Mouse (Mus musculus): ENCODE results near the gene Ryk. TPM values are rescaled to one million over a fixed set of nuclear protein-coding genes. Genes with fewer than 3 reads are reported as not detected.

Ryk gene
- polyA plus RNA-seq, 1 experiment from 2014 or later, result 10.7 TPM

- ATAC-seq, result no peak
- Histone ChIP-seq H3K4me3 (ENCODE audit: low read depth, low read length) (no peak overlapping the region), H3K4me1 (ENCODE audit: control insufficient read depth, insufficient read depth, low read length) (no peaks in the 10 kb centered on the region), H3K4me2 (ENCODE audit: low read length) (no peak overlapping the region), H3K27ac (ENCODE audit: low read length) (no peak overlapping the region), H3K36me3 (ENCODE audit: control insufficient read depth, insufficient read depth, low read length) (no peaks in the 10 kb centered on the region), H3K27me3 (ENCODE audit: control insufficient read depth, insufficient read depth, low read depth, low read length) (no peaks in the 10 kb centered on the region), H3K9me3 (replicated peaks; ENCODE audit: control insufficient read depth, low read length, poor library complexity, severe bottlenecking) (no peaks in the 10 kb centered on the region; the same call in 1 of the 2 replicates), H3K9ac (ENCODE audit: low read depth, low read length) (no peak overlapping the region)
- 96% methylated on average over 7 of the region's 7 CpGs for WGBS
Measured at GRCm38 (mm10) chr9:102922866-102923434, 88.2 kb downstream of the Ryk start.

GRCm38 (mm10) chr9:102923836-102924235 lies 89.1 kb downstream of the Ryk start:
- no peak overlapping the region for H3K9ac ChIP-seq (ENCODE audit: low read depth, low read length)
- no peak overlapping the region for H3K4me2 ChIP-seq (ENCODE audit: low read length)
- H3K4me3 ChIP-seq (ENCODE audit: low read depth, low read length), result no peak overlapping the region
- H3K27me3 ChIP-seq (ENCODE audit: control insufficient read depth, insufficient read depth, low read depth, low read length), result no peaks in the 10 kb centered on the region
- H3K4me1 ChIP-seq (ENCODE audit: control insufficient read depth, insufficient read depth, low read length), result no peaks in the 10 kb centered on the region
- H3K36me3 ChIP-seq (ENCODE audit: control insufficient read depth, insufficient read depth, low read length), result no peaks in the 10 kb centered on the region
- no peak for ATAC-seq
- no peak overlapping the region for H3K27ac ChIP-seq (ENCODE audit: low read length)
- 87% methylated on average over 11 of the region's 11 CpGs for WGBS
- no peaks in the 10 kb centered on the region; the same call in 1 of the 2 replicates for H3K9me3 ChIP-seq (replicated peaks; ENCODE audit: control insufficient read depth, low read length, poor library complexity, severe bottlenecking)

GRCm38 (mm10) chr9:102924627-102925316 lies 90.1 kb downstream of the Ryk start:
- no peaks in the 10 kb centered on the region; the same call in 1 of the 2 replicates for H3K9me3 ChIP-seq (replicated peaks; ENCODE audit: control insufficient read depth, low read length, poor library complexity, severe bottlenecking)
- no peak overlapping the region for H3K4me2 ChIP-seq (ENCODE audit: low read length)
- WGBS, result 74% methylated on average over 15 of the region's 15 CpGs
- no peak for ATAC-seq
- H3K4me1 ChIP-seq (ENCODE audit: control insufficient read depth, insufficient read depth, low read length), result no peaks in the 10 kb centered on the region
- H3K4me3 ChIP-seq (ENCODE audit: low read depth, low read length), result no peak overlapping the region
- no peaks in the 10 kb centered on the region for H3K36me3 ChIP-seq (ENCODE audit: control insufficient read depth, insufficient read depth, low read length)
- no peaks in the 10 kb centered on the region for H3K27me3 ChIP-seq (ENCODE audit: control insufficient read depth, insufficient read depth, low read depth, low read length)
- no peak overlapping the region for H3K9ac ChIP-seq (ENCODE audit: low read depth, low read length)
- no peak overlapping the region for H3K27ac ChIP-seq (ENCODE audit: low read length)

- ATAC-seq, result no peak
- no peak overlapping the region for H3K4me2 ChIP-seq (ENCODE audit: low read length)
- H3K27ac ChIP-seq (ENCODE audit: low read length), result no peak overlapping the region
- no peaks in the 10 kb centered on the region for H3K27me3 ChIP-seq (ENCODE audit: control insufficient read depth, insufficient read depth, low read depth, low read length)
- H3K9ac ChIP-seq (ENCODE audit: low read depth, low read length), result no peak overlapping the region
- H3K9me3 ChIP-seq (replicated peaks; ENCODE audit: control insufficient read depth, low read length, poor library complexity, severe bottlenecking), result no peaks in the 10 kb centered on the region; the same call in 1 of the 2 replicates
- no peaks in the 10 kb centered on the region for H3K4me1 ChIP-seq (ENCODE audit: control insufficient read depth, insufficient read depth, low read length)
- no peaks in the 10 kb centered on the region for H3K36me3 ChIP-seq (ENCODE audit: control insufficient read depth, insufficient read depth, low read length)
- no peak overlapping the region for H3K4me3 ChIP-seq (ENCODE audit: low read depth, low read length)
- 85% methylated on average over 3 of the region's 3 CpGs for WGBS
Measured at GRCm38 (mm10) chr9:102926137-102926536, 91.4 kb downstream of the Ryk start.

- Histone ChIP-seq H3K4me3 (ENCODE audit: low read depth, low read length) (no peak overlapping the region), H3K4me2 (ENCODE audit: low read length) (no peak overlapping the region), H3K36me3 (ENCODE audit: control insufficient read depth, insufficient read depth, low read length) (no peaks in the 10 kb centered on the region), H3K9ac (ENCODE audit: low read depth, low read length) (no peak overlapping the region), H3K27me3 (ENCODE audit: control insufficient read depth, insufficient read depth, low read depth, low read length) (no peaks in the 10 kb centered on the region), H3K27ac (ENCODE audit: low read length) (no peak overlapping the region), H3K9me3 (replicated peaks; ENCODE audit: control insufficient read depth, low read length, poor library complexity, severe bottlenecking) (no peaks in the 10 kb centered on the region), H3K4me1 (ENCODE audit: control insufficient read depth, insufficient read depth, low read length) (no peaks in the 10 kb centered on the region)
- 44% methylated on average over 6 of the region's 6 CpGs for WGBS
- no peak for ATAC-seq
Measured at GRCm38 (mm10) chr9:102929776-102930175, 95.1 kb downstream of the Ryk start.

GRCm38 (mm10) chr9:102933925-102934721 lies 99.4 kb downstream of the Ryk start:
- no peaks in the 10 kb centered on the region for H3K27me3 ChIP-seq (ENCODE audit: control insufficient read depth, insufficient read depth, low read depth, low read length)
- no peak for ATAC-seq
- no peaks in the 10 kb centered on the region for H3K4me1 ChIP-seq (ENCODE audit: control insufficient read depth, insufficient read depth, low read length)
- H3K4me2 ChIP-seq (ENCODE audit: low read length), result peak overlapping the region; percentile 33
- no peak overlapping the region for H3K27ac ChIP-seq (ENCODE audit: low read length)
- no peaks in the 10 kb centered on the region for H3K36me3 ChIP-seq (ENCODE audit: control insufficient read depth, insufficient read depth, low read length)
- WGBS, result 48% methylated on average over 20 of the region's 20 CpGs
- no peak overlapping the region for H3K9ac ChIP-seq (ENCODE audit: low read depth, low read length)
- no peaks in the 10 kb centered on the region for H3K9me3 ChIP-seq (replicated peaks; ENCODE audit: control insufficient read depth, low read length, poor library complexity, severe bottlenecking)
- no peak overlapping the region for H3K4me3 ChIP-seq (ENCODE audit: low read depth, low read length)

GRCm38 (mm10) chr9:102942221-102942620 lies 107.5 kb downstream of the Ryk start:
- no peaks in the 10 kb centered on the region for H3K9me3 ChIP-seq (replicated peaks; ENCODE audit: control insufficient read depth, low read length, poor library complexity, severe bottlenecking)
- no peak overlapping the region for H3K27ac ChIP-seq (ENCODE audit: low read length)
- no peak overlapping the region for H3K4me2 ChIP-seq (ENCODE audit: low read length)
- no peaks in the 10 kb centered on the region for H3K36me3 ChIP-seq (ENCODE audit: control insufficient read depth, insufficient read depth, low read length)
- no peak for ATAC-seq
- H3K4me3 ChIP-seq (ENCODE audit: low read depth, low read length), result no peak overlapping the region
- H3K27me3 ChIP-seq (ENCODE audit: control insufficient read depth, insufficient read depth, low read depth, low read length), result no peaks in the 10 kb centered on the region
- no peak overlapping the region for H3K9ac ChIP-seq (ENCODE audit: low read depth, low read length)
- 84% methylated on average over 4 of the region's 4 CpGs for WGBS
- H3K4me1 ChIP-seq (ENCODE audit: control insufficient read depth, insufficient read depth, low read length), result no peaks in the 10 kb centered on the region

GRCm38 (mm10) chr9:102944891-102945290 lies 110.2 kb downstream of the Ryk start:
- H3K27ac ChIP-seq (ENCODE audit: low read length), result no peak overlapping the region
- H3K27me3 ChIP-seq (ENCODE audit: control insufficient read depth, insufficient read depth, low read depth, low read length), result no peaks in the 10 kb centered on the region
- H3K36me3 ChIP-seq (ENCODE audit: control insufficient read depth, insufficient read depth, low read length), result no peaks in the 10 kb centered on the region
- no peaks in the 10 kb centered on the region for H3K4me1 ChIP-seq (ENCODE audit: control insufficient read depth, insufficient read depth, low read length)
- H3K9me3 ChIP-seq (replicated peaks; ENCODE audit: control insufficient read depth, low read length, poor library complexity, severe bottlenecking), result 0 out of 2 replicates have a peak, but pooled peaks cover 2% of the 10 kb centered on the region
- WGBS, result 87% methylated on average over 9 of the region's 9 CpGs
- H3K4me2 ChIP-seq (ENCODE audit: low read length), result no peak overlapping the region
- no peak for ATAC-seq
- H3K9ac ChIP-seq (ENCODE audit: low read depth, low read length), result no peak overlapping the region
- no peak overlapping the region for H3K4me3 ChIP-seq (ENCODE audit: low read depth, low read length)

Data from midbrain, embryonic 16.5 days (tissue).